Mouse (Mus musculus) small intestine, adult 2 months (tissue): ENCODE data around the gene Ubxn2a.

Experiments
- CTCF ChIP-seq: fragments of 200-500 bp; IDR thresholded peaks from 2 replicates; pipeline ENCODE4 v1.5.1; 2012; ENCODE audit warnings: low read depth, mild to moderate bottlenecking, control low read depth, inconsistent platforms, low read length, moderate library complexity, mixed read lengths; ENCODE audit not compliant: insufficient replicate concordance, insufficient read length; ENCODE audit errors: extremely low read depth
- POLR2A ChIP-seq: fragments of 200-500 bp; IDR thresholded peaks from 2 replicates; pipeline ENCODE4 v1.6.1; 2012; ENCODE audit warnings: low read depth, mild to moderate bottlenecking, control low read depth, inconsistent platforms, low read length, moderate library complexity

GRCm38 (mm10) chr12:4882086-4882485 lies 25.4 kb downstream of the Ubxn2a start:
- TF ChIP-seq CTCF = no peak
- TF ChIP-seq POLR2A = no peak
